Mouse (Mus musculus) ES-E14 (cell line): ENCODE results near the gene Ccer1. TPM values are rescaled to one million over a fixed set of nuclear protein-coding genes. Genes with fewer than 3 reads are reported as not detected.

Experiments used
- DNase-seq: peaks from one replicate; pipeline ENCODE4 v3.0.0-alpha.2; 2013; ENCODE audit warnings: low read depth, low spot score
- H3K27ac ChIP-seq: 2 replicates; pipeline ENCODE4 v1.5.1; 2012; ENCODE audit warnings: low read depth, mild to moderate bottlenecking, low read length, moderate library complexity, mixed read lengths; ENCODE audit not compliant: poor library complexity, insufficient read depth, severe bottlenecking
- H3K36me3 ChIP-seq: 2 replicates; pipeline ENCODE4 v1.6.1; 2012; ENCODE audit warnings: mild to moderate bottlenecking, low read length, moderate library complexity, mixed read lengths; ENCODE audit not compliant: control insufficient read depth, poor library complexity, insufficient read depth, severe bottlenecking
- H3K4me1 ChIP-seq, 2 experiments: fragments of 150-350 bp in 1 of 2; sonication (generic) in 1 of 2; 2 replicates each; pipeline ENCODE4 v1.6.1; 2012; ENCODE audit warnings: low read length in 2 of 2, mild to moderate bottlenecking in 1 of 2, mixed read lengths in 1 of 2; ENCODE audit not compliant: control insufficient read depth in 2 of 2, insufficient read depth in 2 of 2, poor library complexity in 1 of 2
- H3K4me3 ChIP-seq, 2 experiments: fragments of 150-350 bp in 1 of 2; sonication (generic) in 1 of 2; 2 replicates each; pipeline ENCODE4 v1.5.1; 2012; ENCODE audit warnings: low read length in 2 of 2, low read depth in 1 of 2, mild to moderate bottlenecking in 1 of 2, mixed read lengths in 1 of 2; ENCODE audit not compliant: insufficient read depth in 1 of 2, poor library complexity in 1 of 2, severe bottlenecking in 1 of 2
- H3K9ac ChIP-seq: 2 replicates; pipeline ENCODE4 v1.6.1; 2012; ENCODE audit warnings: low read depth, mild to moderate bottlenecking, low read length, mixed read lengths; ENCODE audit not compliant: poor library complexity, insufficient read depth, severe bottlenecking
- H3K9me3 ChIP-seq: fragments of 150-350 bp; sonication (generic); 2 replicates; pipeline ENCODE4 v1.6.1; 2012; ENCODE audit warnings: low read depth, mild to moderate bottlenecking, low read length; ENCODE audit not compliant: control insufficient read depth, insufficient read depth
- CHD2 ChIP-seq: IDR thresholded peaks from 2 replicates; pipeline ENCODE4 v1.6.1; 2014; ENCODE audit warnings: mild to moderate bottlenecking, low read depth, low read length, inconsistent platforms
- HCFC1 ChIP-seq: IDR thresholded peaks from 2 replicates; pipeline ENCODE4 v1.6.1; 2012; ENCODE audit warnings: low read length, inconsistent platforms, borderline replicate concordance; ENCODE audit not compliant: insufficient read depth
- MAFK ChIP-seq: IDR thresholded peaks from 2 replicates; pipeline ENCODE4 v1.6.1; 2014; ENCODE audit warnings: mild to moderate bottlenecking, low read depth, low read length, inconsistent platforms; ENCODE audit not compliant: insufficient read depth
- ZC3H11A ChIP-seq: IDR thresholded peaks from 2 replicates; pipeline ENCODE4 v1.6.1; 2012; ENCODE audit warnings: low read depth, mild to moderate bottlenecking, inconsistent platforms, low read length, borderline replicate concordance
- ZNF384 ChIP-seq: IDR thresholded peaks from 2 replicates; pipeline ENCODE4 v1.6.1; 2012; ENCODE audit warnings: low read depth, low read length, inconsistent platforms
- in situ Hi-C, 2 experiments: fragments of 600-800 bp; cut with MboI; formaldehyde crosslinking; loops; one replicate each; pipeline ENCODE4 v1.15.1; 2025; ENCODE audit warnings: low sequenced_read_pairs in 2 of 2, inconsistent platforms in 1 of 2; ENCODE audit not compliant: unreplicated experiment in 2 of 2
- total RNA-seq: library from RNA; depleted of rRNA; stranded (reverse); fragments of 300-350 nt; gene quantifications from 2 replicates; pipeline ENCODE4 v1.2.3, GENCODE M21; 2012

The Ccer1 gene
- total RNA-seq, 1 experiment = not detected

- Histone ChIP-seq H3K27ac (no peak overlapping the region), H3K4me1 (no peaks in the 10 kb centered on the region), H3K9me3 (no peaks in the 10 kb centered on the region), H3K9ac (no peak overlapping the region), H3K36me3 (no peaks in the 10 kb centered on the region), H3K4me3 (peak overlapping the region in 1 of 2 experiments; percentile 36; a peak in 2 of 4 replicates)
- in situ Hi-C loops = loop anchor here (25.0 kb wide), 2 partner anchors 306 to 331 kb away; no protein-coding TSS in a partner anchor
- no peak for DNase-seq
- TF ChIP-seq MAFK = no peak
- no peak for TF ChIP-seq CHD2
- no peak for TF ChIP-seq HCFC1
- no peak for TF ChIP-seq ZC3H11A
- TF ChIP-seq ZNF384 = no peak
Observed at GRCm38 (mm10) chr10:97693398-97694135, 708 bp downstream of the Ccer1 start.

DNA sequence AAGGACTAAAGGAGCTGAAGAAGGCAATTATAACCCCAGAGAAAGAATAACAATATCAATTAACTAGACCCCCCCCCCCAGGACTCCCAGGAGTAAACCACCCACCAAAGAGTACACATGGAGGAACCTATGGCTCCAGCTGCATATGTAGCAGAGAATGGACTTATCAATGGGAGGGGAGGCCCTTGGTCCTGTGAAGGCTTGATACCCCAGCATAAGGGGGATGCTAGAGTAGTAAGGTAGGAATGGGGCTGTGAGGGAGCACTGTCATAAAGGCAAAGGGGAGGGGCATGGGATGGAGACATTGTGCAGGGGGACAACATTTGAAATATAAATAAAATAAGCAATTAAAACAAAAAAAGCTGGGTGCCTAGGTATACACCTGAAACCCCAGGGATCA, 9.5 kb downstream of the Ccer1 start:
- no peak for TF ChIP-seq HCFC1
- TF ChIP-seq ZNF384 = no peak
- TF ChIP-seq MAFK = no peak
- TF ChIP-seq ZC3H11A = no peak
- TF ChIP-seq CHD2 = no peak
- in situ Hi-C loops = no loop called here
- H3K4me1 ChIP-seq = no peaks in the 10 kb centered on the region
- no peak overlapping the region for H3K27ac ChIP-seq
- H3K4me3 ChIP-seq = no peak overlapping the region
- no peaks in the 10 kb centered on the region for H3K36me3 ChIP-seq
- no peak overlapping the region for H3K9ac ChIP-seq
- no peaks in the 10 kb centered on the region for H3K9me3 ChIP-seq
- no peak for DNase-seq

- Histone ChIP-seq H3K9ac (no peak overlapping the region), H3K27ac (no peak overlapping the region), H3K4me1 (no peaks in the 10 kb centered on the region), H3K36me3 (no peaks in the 10 kb centered on the region), H3K4me3 (no peak overlapping the region), H3K9me3 (no peaks in the 10 kb centered on the region)
- in situ Hi-C loops = no loop called here
- DNase-seq = peak; percentile 31
- TF ChIP-seq MAFK (no peak), CHD2 (no peak), ZC3H11A (peak; percentile 45; the same call in 1 of the 2 replicates)
Observed at GRCm38 (mm10) chr10:97704562-97704961, 11.7 kb downstream of the Ccer1 start.

DNA sequence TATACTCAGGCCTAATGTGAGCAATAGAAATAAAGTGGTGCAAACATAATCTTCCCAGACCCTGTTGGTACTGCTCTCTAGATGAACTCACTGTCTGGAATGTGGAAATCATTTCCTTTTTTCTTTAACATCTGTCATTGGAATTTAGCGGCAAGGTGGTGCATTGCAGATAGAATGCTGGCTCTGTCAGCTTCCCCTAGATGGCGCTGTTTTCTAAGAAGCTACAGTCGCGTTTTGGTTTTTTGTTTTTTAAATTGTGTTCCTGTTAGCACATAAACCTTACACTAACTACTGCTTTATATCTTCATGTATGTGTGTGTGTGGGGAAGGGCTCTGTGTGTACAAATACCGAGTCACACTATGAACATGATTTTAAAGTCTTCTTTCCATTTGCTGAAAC, 19.8 kb downstream of the Ccer1 start:
- H3K9ac ChIP-seq = no peak overlapping the region
- TF ChIP-seq CHD2 = no peak
- TF ChIP-seq MAFK = no peak
- TF ChIP-seq ZC3H11A = no peak
- in situ Hi-C loops = no loop called here

More for the DNA sequence above, 19.8 kb downstream of the Ccer1 start:
- Histone ChIP-seq H3K27ac (no peak overlapping the region), H3K9me3 (no peaks in the 10 kb centered on the region), H3K4me1 (no peaks in the 10 kb centered on the region), H3K4me3 (no peak overlapping the region), H3K36me3 (no peaks in the 10 kb centered on the region)
- peak; percentile 30 for DNase-seq
